Mouse (Mus musculus) stomach, postnatal 0 days (tissue): ENCODE results near the gene Ntf5.

Experiments
- CTCF ChIP-seq: IDR thresholded peaks from 2 replicates; pipeline ENCODE4 v1.5.1; 2016; ENCODE audit warnings: antibody characterized with exemption, low read depth, mild to moderate bottlenecking, moderate library complexity
- EP300 ChIP-seq: optimal IDR thresholded peaks from 2 replicates; pipeline ENCODE3; 2016; ENCODE audit warnings: antibody characterized with exemption

DNA sequence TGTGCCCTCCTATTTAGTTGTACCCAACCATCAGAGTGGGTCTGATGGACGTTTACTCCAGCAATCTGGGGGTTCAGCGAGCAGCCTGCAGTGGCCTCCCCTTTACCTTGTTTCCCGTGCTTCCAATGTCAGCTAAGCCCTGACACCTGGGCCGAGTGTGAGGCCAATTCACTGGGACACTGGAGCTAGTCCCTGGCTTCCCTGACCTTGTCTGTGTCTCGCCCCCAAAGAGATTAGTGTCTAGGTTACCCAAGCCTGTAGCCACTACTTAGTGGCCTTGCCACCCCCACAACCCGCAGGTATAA is 7.1 kb downstream of the Ntf5 start, which contains the start of gene Lhb:
- TF ChIP-seq CTCF (no peak), EP300 (no peak)
